Mouse (Mus musculus) lung, postnatal 0 days (tissue): Measurements from ENCODE around the gene Mpeg1. TPM values are rescaled to one million over a fixed set of nuclear protein-coding genes. Genes with fewer than 3 reads are reported as not detected.
A peak's percentile ranks its signal among the peaks of the same experiment; 100 is the strongest.

Source experiments
- ATAC-seq: fragments of 200-750 bp; cut with Nextera tagmentation; 2 replicates; pipeline ENCODE4 v1.8.0; 2017; ENCODE audit warnings: moderate library complexity
- DNase-seq: peaks from one replicate; pipeline ENCODE4 v3.0.0-alpha.2; 2016; ENCODE audit warnings: low spot score
- H3K27ac ChIP-seq: fragments of 300-500 bp; sonication (generic); 2 replicates; pipeline ENCODE4 v1.5.1; 2014; ENCODE audit warnings: antibody characterized with exemption, mild to moderate bottlenecking, low read length, mixed read lengths
- H3K27me3 ChIP-seq: fragments of 300-500 bp; sonication (generic); replicated peaks from 2 replicates; pipeline ENCODE4 v1.6.1; 2014; ENCODE audit warnings: low read length, mixed read lengths; ENCODE audit not compliant: insufficient read depth
- H3K36me3 ChIP-seq: fragments of 300-500 bp; sonication (generic); 2 replicates; pipeline ENCODE4 v1.6.1; 2014; ENCODE audit warnings: low read length, mixed read lengths; ENCODE audit not compliant: insufficient read depth
- H3K4me1 ChIP-seq: fragments of 300-500 bp; sonication (generic); 2 replicates; pipeline ENCODE4 v1.6.1; 2014; ENCODE audit warnings: antibody characterized with exemption, low read depth, low read length, mixed read lengths; ENCODE audit not compliant: insufficient read depth
- H3K4me2 ChIP-seq: fragments of 300-500 bp; sonication (generic); replicated peaks from 2 replicates; pipeline ENCODE4 v1.6.1; 2014; ENCODE audit warnings: low read depth, mild to moderate bottlenecking, low read length, moderate library complexity, mixed read lengths
- H3K4me3 ChIP-seq: fragments of 300-500 bp; sonication (generic); 2 replicates; pipeline ENCODE4 v1.5.1; 2014; ENCODE audit warnings: low read depth, low read length
- H3K9ac ChIP-seq: fragments of 300-500 bp; sonication (generic); replicated peaks from 2 replicates; pipeline ENCODE4 v1.6.1; 2014; ENCODE audit warnings: low read depth, mild to moderate bottlenecking
- H3K9me3 ChIP-seq: fragments of 300-500 bp; sonication (generic); 2 replicates; pipeline ENCODE4 v1.6.1; 2016; ENCODE audit warnings: low read length, mixed read lengths
- CTCF ChIP-seq: IDR thresholded peaks from 2 replicates; pipeline ENCODE4 v1.5.1; 2016; ENCODE audit warnings: antibody characterized with exemption, mild to moderate bottlenecking
- EP300 ChIP-seq: IDR thresholded peaks from 2 replicates; pipeline ENCODE4 v1.6.1; 2016; ENCODE audit warnings: antibody characterized with exemption, mild to moderate bottlenecking, control low read depth
- WGBS: fragments of 180-500 bp; shearing (Covaris S2); extraction: QIAGEN DNeasy Blood & Tissue Kit; methylation state at CpG from one replicate; pipeline ENCODE4 v1.1.7; 2014; 5-methylcytosine and 5-hydroxymethylcytosine counted together
- polyA plus RNA-seq: library from polyadenylated mRNA; unstranded; fragments of >200 nt; fragmentation: Nextera tagmentation; extraction: Ambion mirVana; gene quantifications from 2 replicates; pipeline ENCODE4 v1.2.1, GENCODE M21; 2015

The Mpeg1 gene
- polyA plus RNA-seq, 1 experiment from 2014 or later, result 5.5 TPM

DNA sequence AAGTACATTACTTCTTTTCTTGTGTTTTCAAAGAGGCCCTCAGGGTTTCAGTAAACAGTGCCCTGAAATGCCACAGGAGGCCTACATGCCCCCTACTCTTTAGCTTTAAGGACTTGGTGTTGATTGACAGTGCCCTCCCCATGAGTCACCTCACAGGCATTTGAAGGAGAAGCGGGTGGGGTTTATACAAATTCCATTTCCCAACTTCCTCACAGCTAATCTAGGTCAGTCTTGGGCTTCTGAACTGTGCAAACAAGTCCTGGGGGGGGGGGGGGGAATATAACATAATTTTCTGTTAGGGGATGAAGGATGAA lies 3.1 kb downstream of the Mpeg1 start:
- no peaks in the 10 kb centered on the region for H3K27me3 ChIP-seq
- peak overlapping the region; percentile 86 for H3K27ac ChIP-seq
- ATAC-seq (peak; percentile 88), DNase-seq (peak; percentile 97)
- H3K4me2 ChIP-seq, result no peak overlapping the region
- no peak overlapping the region for H3K4me3 ChIP-seq
- no peaks in the 10 kb centered on the region for H3K36me3 ChIP-seq
- WGBS, result 4% methylated on average over 1 of the region's 1 CpGs
- TF ChIP-seq EP300 (peak; percentile 76), CTCF (no peak)
- H3K9me3 ChIP-seq, result no peaks in the 10 kb centered on the region
- peaks cover 8% of the 10 kb centered on the region; the same call in 1 of the 2 replicates for H3K4me1 ChIP-seq
- no peak overlapping the region for H3K9ac ChIP-seq

DNA sequence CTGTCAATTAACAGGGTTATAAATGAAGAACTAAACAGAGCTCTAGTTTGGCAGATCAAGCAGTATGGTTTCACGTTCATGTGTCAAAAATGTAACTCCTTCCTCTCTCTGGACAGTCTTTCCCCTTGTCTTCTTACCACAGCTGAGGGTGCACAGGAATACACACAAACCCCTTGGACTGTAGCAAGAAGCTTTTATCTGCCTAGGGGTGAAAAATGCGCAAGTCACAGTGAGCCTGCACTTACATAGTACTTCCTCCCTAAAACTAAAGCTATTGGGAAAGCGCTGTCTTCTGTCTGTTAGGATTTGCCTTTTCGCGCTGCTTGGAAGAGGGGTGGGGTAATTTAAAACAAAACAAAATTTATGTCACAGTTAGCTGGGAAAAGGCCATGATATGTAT lies 3.5 kb downstream of the Mpeg1 start:
- Histone ChIP-seq H3K27ac (peak overlapping the region; percentile 86), H3K9ac (no peak overlapping the region), H3K4me1 (peaks cover 8% of the 10 kb centered on the region; the same call in 1 of the 2 replicates), H3K4me2 (no peak overlapping the region), H3K4me3 (no peak overlapping the region), H3K9me3 (no peaks in the 10 kb centered on the region), H3K36me3 (no peaks in the 10 kb centered on the region), H3K27me3 (no peaks in the 10 kb centered on the region)
- no peak for TF ChIP-seq EP300
- 41% methylated on average over 5 of the region's 5 CpGs for WGBS
- ATAC-seq (peak; percentile 32), DNase-seq (peak; percentile 64)

DNA sequence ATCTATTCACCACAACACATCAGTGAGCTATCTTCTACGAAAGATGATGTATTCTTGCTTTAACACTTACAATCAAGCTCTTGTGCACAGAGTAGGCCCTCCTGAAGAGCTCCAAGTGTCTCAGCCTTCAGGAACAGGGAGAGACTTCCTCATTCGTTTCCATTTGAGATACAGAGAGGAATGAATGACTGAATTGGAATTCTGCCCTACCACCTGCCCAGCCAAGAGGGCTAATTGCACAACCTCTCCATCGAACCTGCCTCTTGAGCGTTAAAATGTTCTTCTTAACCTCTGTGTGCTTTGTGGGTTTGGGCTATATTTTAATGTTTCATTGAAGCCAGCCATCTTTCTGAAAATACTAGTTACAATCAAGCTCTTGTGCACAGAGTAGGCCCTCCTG lies 4.1 kb downstream of the Mpeg1 start:
- ATAC-seq (peak; percentile 54), DNase-seq (peak; percentile 89)
- TF ChIP-seq EP300, result peak; percentile 79
- TF ChIP-seq CTCF, result no peak
- H3K4me3 ChIP-seq, result no peak overlapping the region
- H3K4me1 ChIP-seq, result peaks cover 8% of the 10 kb centered on the region; the same call in 1 of the 2 replicates
- H3K36me3 ChIP-seq, result no peaks in the 10 kb centered on the region
- 47% methylated on average over 4 of the region's 4 CpGs for WGBS
- H3K9ac ChIP-seq, result no peak overlapping the region
- no peaks in the 10 kb centered on the region for H3K27me3 ChIP-seq
- H3K27ac ChIP-seq, result peak overlapping the region; percentile 86
- H3K4me2 ChIP-seq, result no peak overlapping the region
- H3K9me3 ChIP-seq, result no peaks in the 10 kb centered on the region

DNA sequence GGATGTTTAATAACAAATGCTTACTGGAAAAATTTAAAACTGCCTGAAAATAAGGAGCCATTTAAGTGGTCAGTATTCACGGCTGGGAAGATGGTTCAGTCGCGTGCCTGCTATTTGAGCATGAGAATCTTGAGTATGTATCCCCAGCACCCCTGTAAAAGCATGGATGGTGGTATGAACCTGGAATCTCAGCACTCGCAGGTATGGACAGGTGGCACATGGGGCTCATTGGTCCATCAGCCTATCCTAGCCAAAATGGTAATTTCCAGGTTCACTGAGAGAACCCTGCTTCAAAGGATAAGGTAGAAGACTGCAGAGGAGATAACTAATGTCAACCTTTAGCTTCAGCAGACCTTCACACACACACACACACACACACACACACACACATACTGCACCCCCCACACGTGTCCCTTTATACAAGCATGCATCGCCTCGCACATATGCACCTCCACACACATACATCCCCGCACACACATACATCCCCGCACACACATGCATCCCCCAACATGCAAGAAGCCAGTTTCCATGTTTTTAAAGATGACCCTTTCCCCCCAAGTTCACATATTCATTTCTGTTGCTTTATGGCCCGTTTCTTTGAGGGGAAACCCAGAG lies 5.1 kb downstream of the Mpeg1 start:
- no peaks in the 10 kb centered on the region for H3K9me3 ChIP-seq
- H3K27me3 ChIP-seq, result no peaks in the 10 kb centered on the region
- H3K9ac ChIP-seq, result no peak overlapping the region
- peaks cover 8% of the 10 kb centered on the region; the same call in 1 of the 2 replicates for H3K4me1 ChIP-seq
- peak overlapping the region; percentile 86; the same call in 1 of the 2 replicates for H3K27ac ChIP-seq
- WGBS, result 88% methylated on average over 10 of the region's 10 CpGs
- no peaks in the 10 kb centered on the region for H3K36me3 ChIP-seq
- no peak overlapping the region for H3K4me2 ChIP-seq
- no peak overlapping the region for H3K4me3 ChIP-seq
- no peak for DNase-seq
- ATAC-seq, result no peak
- TF ChIP-seq CTCF, result no peak
- no peak for TF ChIP-seq EP300

DNA sequence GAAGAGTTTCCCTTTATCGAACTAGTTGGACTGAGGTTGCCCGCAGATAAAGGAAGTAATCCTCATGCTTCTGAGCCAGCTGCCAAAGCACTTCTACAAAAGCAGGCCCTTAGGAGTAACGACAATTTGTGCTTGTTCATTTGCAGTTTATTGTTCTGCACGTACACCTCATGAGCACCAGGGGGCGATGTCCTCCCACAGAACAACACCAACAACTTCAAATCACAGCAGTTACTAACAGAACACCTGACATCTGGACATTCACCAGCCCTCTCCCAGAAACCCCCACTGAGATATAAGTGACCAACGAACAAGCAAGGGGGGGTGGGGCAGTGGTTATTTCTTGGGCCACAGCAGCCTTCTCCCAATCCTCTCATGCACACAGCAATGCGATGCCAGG lies 5.6 kb downstream of the Mpeg1 start:
- peak; percentile 27 for ATAC-seq
- Histone ChIP-seq H3K9me3 (no peaks in the 10 kb centered on the region), H3K36me3 (no peaks in the 10 kb centered on the region), H3K4me3 (no peak overlapping the region), H3K9ac (no peak overlapping the region), H3K4me2 (no peak overlapping the region), H3K27ac (0 out of 2 replicates have a peak overlapping the region, but pooled peaks have one; percentile 86), H3K27me3 (no peaks in the 10 kb centered on the region), H3K4me1 (peaks cover 8% of the 10 kb centered on the region; the same call in 1 of the 2 replicates)
- WGBS, result 17% methylated on average over 7 of the region's 7 CpGs
- TF ChIP-seq CTCF, result peak; percentile 95
- TF ChIP-seq EP300, result no peak
- peak; percentile 92 for DNase-seq

DNA sequence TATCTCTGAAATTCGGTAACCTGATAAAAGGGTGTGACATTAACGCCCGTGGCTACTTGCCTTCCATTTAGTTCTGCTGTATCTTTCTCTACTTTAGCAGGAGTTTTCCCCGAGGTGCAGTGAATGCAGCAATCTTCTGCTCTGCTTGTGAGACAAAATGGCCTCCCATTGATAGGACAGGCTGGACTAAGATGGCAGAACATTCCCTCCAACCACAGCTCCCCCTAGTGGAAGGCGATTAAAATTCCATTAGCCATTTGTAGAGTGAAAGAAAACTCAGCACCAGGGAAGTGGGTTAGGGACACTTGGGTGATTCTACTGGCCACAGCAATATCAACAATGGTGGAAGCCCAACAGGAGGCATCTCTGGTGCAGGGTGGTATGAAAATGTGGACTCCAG lies 6.9 kb downstream of the Mpeg1 start:
- TF ChIP-seq CTCF (peak; percentile 73), EP300 (0 out of 2 replicates have a peak, but pooled peaks have one; percentile 25)
- Histone ChIP-seq H3K36me3 (no peaks in the 10 kb centered on the region), H3K27ac (no peak overlapping the region), H3K4me2 (no peak overlapping the region), H3K27me3 (no peaks in the 10 kb centered on the region), H3K4me1 (peaks cover 9% of the 10 kb centered on the region; the same call in 1 of the 2 replicates), H3K9me3 (no peaks in the 10 kb centered on the region), H3K4me3 (no peak overlapping the region), H3K9ac (no peak overlapping the region)
- DNase-seq (peak; percentile 67), ATAC-seq (no peak)
- WGBS, result 82% methylated on average over 5 of the region's 5 CpGs
